Mouse (Mus musculus): Measurements from ENCODE around the gene Aox2.

The Aox2 gene

GRCm38 (mm10) chr1:58401396-58401795, 123.3 kb downstream of the Aox2 start:
- DNase-seq (ENCODE audit: low read depth, low spot score) = no peak

- DNase-seq (ENCODE audit: low read depth, low spot score) = no peak
Measured at GRCm38 (mm10) chr1:58403745-58404144, 125.6 kb downstream of the Aox2 start.

GRCm38 (mm10) chr1:58407321-58407720, 129.2 kb downstream of the Aox2 start:
- no peak for DNase-seq (ENCODE audit: low read depth, low spot score)

- DNase-seq (ENCODE audit: low read depth, low spot score) = no peak
Measured at GRCm38 (mm10) chr1:58408141-58408540, 130.0 kb downstream of the Aox2 start.

- no peak for DNase-seq (ENCODE audit: low read depth, low spot score)
Measured at GRCm38 (mm10) chr1:58409553-58410197, 131.5 kb downstream of the Aox2 start.

GRCm38 (mm10) chr1:58410198-58410588, 132.1 kb downstream of the Aox2 start:
- no peak for DNase-seq (ENCODE audit: low read depth, low spot score)

- DNase-seq (ENCODE audit: low read depth, low spot score) = no peak
Measured at GRCm38 (mm10) chr1:58410776-58411175, 132.7 kb downstream of the Aox2 start.

- no peak for DNase-seq (ENCODE audit: low read depth, low spot score)
Measured at GRCm38 (mm10) chr1:58415442-58415841, 137.3 kb downstream of the Aox2 start.

GRCm38 (mm10) chr1:58416048-58416447, 137.9 kb downstream of the Aox2 start:
- DNase-seq (ENCODE audit: low read depth, low spot score) = no peak

GRCm38 (mm10) chr1:58420032-58420431, 141.9 kb downstream of the Aox2 start:
- no peak for DNase-seq (ENCODE audit: low read depth, low spot score)

- no peak for DNase-seq (ENCODE audit: low read depth, low spot score)
Measured at GRCm38 (mm10) chr1:58420961-58421360, 142.8 kb downstream of the Aox2 start.

GRCm38 (mm10) chr1:58422879-58423278, 144.8 kb downstream of the Aox2 start:
- no peak for DNase-seq (ENCODE audit: low read depth, low spot score)

- peak; percentile 77 for DNase-seq (ENCODE audit: low read depth, low spot score)
Measured at GRCm38 (mm10) chr1:58423371-58424248, 145.5 kb downstream of the Aox2 start, which contains the start of gene Clk1. Gene Clk1, minus strand, starts transcription at chr1:58424066.

- DNase-seq (ENCODE audit: low read depth, low spot score) = no peak
Measured at GRCm38 (mm10) chr1:58424551-58424950, 146.4 kb downstream of the Aox2 start.

Measured in WW6 (cell line).